Mouse (Mus musculus) olfactory bulb, adult 2 months (tissue): ENCODE results near the gene Hoxa13.

Experiments used
- CTCF ChIP-seq: fragments of 200-500 bp; IDR thresholded peaks from 2 replicates; pipeline ENCODE4 v1.5.1; 2012; ENCODE audit warnings: low read depth, mild to moderate bottlenecking, low read length, moderate library complexity; ENCODE audit not compliant: insufficient read depth
- POLR2A ChIP-seq: fragments of 200-500 bp; IDR thresholded peaks from 2 replicates; pipeline ENCODE4 v1.6.1; 2012; ENCODE audit warnings: mild to moderate bottlenecking, low read depth, low read length, moderate library complexity; ENCODE audit not compliant: insufficient read depth

DNA sequence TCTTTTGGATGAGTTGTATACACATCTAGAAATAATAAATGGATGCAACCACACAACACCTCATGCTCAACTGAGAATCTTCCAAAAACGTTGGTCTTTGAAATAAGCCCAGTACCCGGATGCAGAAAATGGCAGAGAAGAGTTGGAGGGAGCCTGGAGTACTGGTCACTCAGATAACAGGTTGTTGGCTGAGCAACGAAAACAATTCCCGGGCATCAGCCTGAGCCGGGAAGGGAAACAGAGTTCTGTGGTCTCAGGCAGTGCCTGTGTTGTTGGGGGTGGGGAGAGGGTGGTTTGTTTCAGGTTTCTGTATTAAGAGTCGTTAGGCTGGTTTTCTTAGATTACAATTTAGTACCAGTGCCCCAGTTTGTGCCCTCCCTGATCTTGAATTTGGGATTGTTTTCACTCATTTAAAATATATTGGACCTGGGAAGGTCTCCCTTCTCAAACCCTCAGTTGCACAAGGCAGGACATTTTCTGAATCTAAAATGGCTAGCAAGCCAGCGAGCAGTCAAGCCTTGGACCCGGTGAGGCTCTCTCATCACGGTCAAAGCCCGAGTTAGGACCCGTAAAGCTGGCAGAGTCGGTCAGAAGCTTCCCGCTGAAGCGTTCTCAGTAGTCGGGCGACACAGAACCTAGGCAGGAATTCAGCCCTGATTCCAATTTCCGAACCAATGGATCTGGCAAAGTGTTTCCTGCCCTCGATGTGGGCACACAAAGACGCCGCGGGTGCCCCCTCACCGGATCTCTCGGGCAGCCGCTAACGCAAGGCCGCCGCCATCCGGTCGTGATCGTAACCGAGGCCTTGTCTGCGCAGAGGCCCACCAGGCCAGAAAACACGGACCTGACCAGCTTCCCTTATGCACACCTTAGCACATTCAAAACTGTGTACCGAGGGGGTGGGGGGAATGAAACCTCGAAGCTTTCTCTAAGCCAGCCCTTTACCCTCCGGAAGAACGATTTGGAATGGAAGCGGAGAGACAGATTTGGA lies 31.9 kb downstream of the Hoxa13 start:
- TF ChIP-seq POLR2A (no peak), CTCF (no peak)
